Mouse (Mus musculus): ENCODE measurements around the gene Scgb3a1.

Scgb3a1 gene

GRCm38 (mm10) chr11:49663310-49663709 is at the start of gene Scgb3a1:
Scgb3a1 (plus strand) TSS chr11:49663610.
- DNase-seq (ENCODE audit: low spot score): no peak

GRCm38 (mm10) chr11:49615856-49616725 is 47.3 kb upstream of the Scgb3a1 start:
- no peak for DNase-seq (ENCODE audit: low spot score)

- DNase-seq (ENCODE audit: low spot score): no peak
Observed at GRCm38 (mm10) chr11:49618476-49618875, 44.9 kb upstream of the Scgb3a1 start.

GRCm38 (mm10) chr11:49621953-49622352 is 41.5 kb upstream of the Scgb3a1 start:
- DNase-seq (ENCODE audit: low spot score): no peak

- DNase-seq (ENCODE audit: low spot score): no peak
Observed at GRCm38 (mm10) chr11:49624156-49624555, 39.3 kb upstream of the Scgb3a1 start.

- no peak for DNase-seq (ENCODE audit: low spot score)
Observed at GRCm38 (mm10) chr11:49625863-49626262, 37.5 kb upstream of the Scgb3a1 start.

GRCm38 (mm10) chr11:49626748-49627147 is 36.7 kb upstream of the Scgb3a1 start:
- DNase-seq (ENCODE audit: low spot score): no peak

GRCm38 (mm10) chr11:49631154-49631553 is 32.3 kb upstream of the Scgb3a1 start:
- no peak for DNase-seq (ENCODE audit: low spot score)

- no peak for DNase-seq (ENCODE audit: low spot score)
Observed at GRCm38 (mm10) chr11:49632256-49632655, 31.2 kb upstream of the Scgb3a1 start.

- no peak for DNase-seq (ENCODE audit: low spot score)
Observed at GRCm38 (mm10) chr11:49634101-49634500, 29.3 kb upstream of the Scgb3a1 start.

GRCm38 (mm10) chr11:49635671-49636070 is 27.7 kb upstream of the Scgb3a1 start:
- no peak for DNase-seq (ENCODE audit: low spot score)

GRCm38 (mm10) chr11:49636449-49636848 is 27.0 kb upstream of the Scgb3a1 start:
- DNase-seq (ENCODE audit: low spot score): no peak

GRCm38 (mm10) chr11:49645677-49646076 is 17.7 kb upstream of the Scgb3a1 start:
- no peak for DNase-seq (ENCODE audit: low spot score)

- no peak for DNase-seq (ENCODE audit: low spot score)
Observed at GRCm38 (mm10) chr11:49650113-49650993, 13.1 kb upstream of the Scgb3a1 start.

- DNase-seq (ENCODE audit: low spot score): no peak
Observed at GRCm38 (mm10) chr11:49650994-49651761, 12.2 kb upstream of the Scgb3a1 start.

- DNase-seq (ENCODE audit: low spot score): no peak
Observed at GRCm38 (mm10) chr11:49651762-49652322, 11.6 kb upstream of the Scgb3a1 start.

- DNase-seq (ENCODE audit: low spot score): peak; percentile 72
Observed at GRCm38 (mm10) chr11:49652401-49653078, 10.9 kb upstream of the Scgb3a1 start.

- DNase-seq (ENCODE audit: low spot score): no peak
Observed at GRCm38 (mm10) chr11:49653079-49653408, 10.4 kb upstream of the Scgb3a1 start.

GRCm38 (mm10) chr11:49654651-49655050 is 8.8 kb upstream of the Scgb3a1 start:
- no peak for DNase-seq (ENCODE audit: low spot score)

GRCm38 (mm10) chr11:49655501-49655900 is 7.9 kb upstream of the Scgb3a1 start:
- no peak for DNase-seq (ENCODE audit: low spot score)

GRCm38 (mm10) chr11:49658065-49658464 is 5.3 kb upstream of the Scgb3a1 start:
- no peak for DNase-seq (ENCODE audit: low spot score)
